Mouse (Mus musculus) kidney, adult 9 months (tissue): ENCODE measurements at regions not wholly inside any gene's neighbourhood (a gene's known extent, or its start where the extent isn't known, plus 50 kb on each side); places are given as distances from the start of the nearest gene placed in this dataset.

Experiments
- DNase-seq: peaks from one replicate; pipeline ENCODE4 v3.0.0; 2022

DNA sequence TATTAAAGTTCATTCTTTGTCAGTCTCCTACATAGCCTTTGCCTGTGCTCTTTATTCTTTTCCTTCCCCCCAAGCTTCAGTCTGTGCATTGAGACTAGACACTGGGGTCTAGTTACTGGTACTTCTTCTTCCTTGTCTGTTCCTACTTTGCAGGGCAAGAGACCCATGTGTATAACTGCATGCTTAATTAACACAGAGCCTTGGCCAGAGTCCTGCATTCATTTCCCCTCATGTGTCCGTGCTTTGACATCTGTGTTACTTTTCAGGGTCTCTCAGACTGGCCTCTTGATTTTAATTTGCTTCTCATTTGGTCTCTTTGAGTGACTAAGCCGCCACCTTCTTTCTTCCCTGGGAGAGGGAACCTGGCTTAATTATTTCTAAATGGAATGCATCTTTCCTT is 208.4 kb upstream of the Ldb2 start:
- DNase-seq = no peak

- DNase-seq = no peak
These were observed 201.5 kb upstream of the Ldb2 start for GRCm38 (mm10) chr5:45000996-45001395.

- DNase-seq = no peak
These were observed 199.6 kb upstream of the Ldb2 start for GRCm38 (mm10) chr5:44999032-44999431.

DNA sequence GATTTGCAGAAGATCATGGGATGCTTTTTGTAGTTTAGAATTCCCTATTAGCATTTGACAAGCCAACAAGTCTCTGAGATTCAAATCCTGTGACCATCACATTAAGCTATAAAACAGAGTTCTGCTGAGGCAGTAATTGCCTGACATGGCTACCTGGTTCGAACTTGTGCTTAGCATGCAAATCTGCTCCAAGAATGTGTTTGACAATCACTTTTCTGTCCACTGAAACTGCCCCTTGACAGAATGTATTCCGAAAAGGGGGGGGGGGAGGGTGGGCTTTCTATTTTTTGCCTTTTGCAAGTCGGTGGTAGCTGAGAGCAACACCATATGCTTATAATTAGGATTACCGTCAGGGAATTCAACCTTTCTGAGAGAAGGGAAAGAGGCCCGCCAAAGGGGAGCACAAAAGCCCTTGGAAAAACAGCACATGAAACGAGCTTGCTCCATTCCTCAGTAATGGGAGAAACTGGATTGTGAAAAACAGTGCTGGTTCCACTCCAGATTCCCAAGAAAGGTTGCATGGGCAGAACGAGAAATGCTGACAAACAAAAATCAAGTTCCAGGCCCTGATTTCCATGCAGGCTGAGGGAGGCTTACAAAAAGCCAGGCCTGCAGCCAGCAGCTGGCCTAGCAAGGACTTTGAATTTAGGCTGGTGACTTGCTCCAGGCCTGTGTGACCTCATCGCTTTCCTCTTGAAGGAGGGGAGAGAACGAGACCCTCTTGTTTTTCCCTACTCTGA is 176.1 kb upstream of the Ldb2 start:
- DNase-seq = no peak

DNA sequence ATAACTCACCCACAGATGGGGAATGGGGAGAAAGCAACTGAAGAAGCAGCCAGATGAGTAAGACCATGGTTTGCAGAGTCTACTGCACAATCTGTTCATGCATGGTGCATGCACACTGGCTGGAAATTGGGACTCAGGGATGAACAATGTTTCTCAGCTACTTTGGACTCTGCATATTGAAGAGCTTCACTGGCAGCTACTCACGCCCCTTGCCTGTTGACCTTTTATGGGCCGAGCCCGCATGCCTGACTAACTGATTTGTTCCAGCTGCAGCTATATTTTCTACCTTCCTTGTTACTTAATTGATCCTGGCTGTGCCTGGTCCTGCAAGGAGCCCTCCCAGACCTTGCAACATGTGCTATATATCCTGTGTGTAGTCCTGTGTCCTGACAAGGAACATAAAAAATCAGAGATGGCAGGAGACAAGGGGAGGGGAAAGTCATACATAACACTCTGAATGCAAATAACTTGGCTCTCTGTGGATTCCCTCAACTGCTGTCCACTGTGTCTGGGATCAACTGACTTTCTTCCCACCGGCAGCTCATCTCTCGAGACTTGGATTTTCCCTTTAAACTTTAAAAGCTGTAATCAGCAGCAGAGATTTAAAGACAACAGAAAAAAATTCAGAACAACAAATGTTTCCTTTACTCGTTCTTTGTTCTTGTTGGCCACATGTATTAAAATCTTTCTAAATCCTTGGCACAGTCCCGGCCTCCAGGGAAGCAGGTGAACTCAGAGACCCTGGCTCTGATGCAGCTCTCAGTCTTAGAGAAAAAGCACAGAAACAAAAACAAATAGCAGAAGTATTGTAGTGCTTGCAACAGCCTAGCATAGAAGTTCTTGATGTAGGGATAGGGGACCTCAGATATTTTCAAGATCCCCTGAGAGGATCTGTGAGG is 143.8 kb upstream of the Ldb2 start:
- peak; percentile 5 for DNase-seq

- no peak for DNase-seq
These were observed 143.1 kb upstream of the Ldb2 start for GRCm38 (mm10) chr5:44942575-44942974.

DNA sequence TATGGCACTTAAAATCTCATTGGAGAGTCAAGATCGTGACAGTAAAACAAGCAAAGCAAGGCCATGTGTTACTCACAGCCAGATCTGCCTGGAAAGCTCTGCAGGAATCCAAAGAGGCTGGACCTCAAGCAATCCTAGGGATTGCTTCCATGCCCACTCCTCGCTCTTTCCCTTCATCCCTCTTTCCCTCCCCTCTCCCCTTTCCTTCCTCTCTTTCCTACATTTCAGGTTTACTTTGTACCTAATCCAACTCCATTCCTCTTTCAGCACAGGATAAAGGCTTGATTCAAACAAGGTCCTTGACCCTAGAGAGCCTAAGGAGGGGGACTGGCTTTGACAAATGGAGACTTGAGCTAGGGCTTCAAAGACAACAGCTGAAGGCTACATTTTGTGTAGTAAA is 126.0 kb upstream of the Ldb2 start:
- DNase-seq = no peak

GRCm38 (mm10) chr5:44922129-44922775 is 122.8 kb upstream of the Ldb2 start:
- no peak for DNase-seq

DNA sequence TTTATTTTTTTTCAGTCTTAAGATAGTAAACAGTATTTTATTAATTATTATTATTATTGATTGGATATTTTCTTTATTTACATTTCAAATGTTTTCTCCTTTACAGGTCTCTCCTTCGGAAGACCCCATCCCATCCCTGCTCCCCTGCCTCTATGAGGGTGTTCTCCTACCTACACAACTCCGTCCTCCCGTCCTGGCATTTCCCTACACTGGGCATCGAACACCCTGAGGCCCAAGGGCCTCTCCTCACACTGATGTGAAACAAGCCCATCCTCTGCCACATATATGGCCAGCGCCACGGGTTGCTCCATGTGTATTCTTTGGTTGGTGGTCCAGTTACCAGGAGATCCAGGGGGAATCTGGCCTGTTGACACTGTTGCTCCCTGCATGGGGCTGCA is 118.3 kb upstream of the Ldb2 start:
- no peak for DNase-seq

- DNase-seq = no peak
These were observed 117.8 kb upstream of the Ldb2 start for GRCm38 (mm10) chr5:44917173-44917815.

- DNase-seq = no peak
These were observed 103.1 kb upstream of the Ldb2 start for GRCm38 (mm10) chr5:44902541-44902940.

- no peak for DNase-seq
These were observed 87.1 kb upstream of the Ldb2 start for GRCm38 (mm10) chr5:44886566-44887070.

DNA sequence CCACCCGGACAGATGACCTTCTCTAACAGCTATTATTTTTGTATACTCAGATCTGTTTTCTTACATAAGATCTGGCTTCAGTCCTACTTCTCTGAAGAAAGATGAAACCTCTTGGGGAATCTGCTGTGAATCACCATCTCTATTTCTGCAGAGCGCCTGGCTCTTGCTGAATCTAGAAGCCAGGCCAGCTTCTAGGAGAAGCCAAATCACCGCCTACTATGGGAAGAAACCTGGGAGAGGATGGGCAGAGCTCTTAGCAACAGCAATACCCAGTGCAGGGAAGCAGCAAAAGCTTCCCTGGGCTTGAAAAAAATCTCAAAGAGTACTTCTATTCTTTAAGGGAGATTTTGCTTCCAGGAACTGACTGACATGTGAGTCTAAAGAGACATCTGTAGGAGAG is 77.5 kb upstream of the Ldb2 start:
- peak; percentile 3 for DNase-seq

DNA sequence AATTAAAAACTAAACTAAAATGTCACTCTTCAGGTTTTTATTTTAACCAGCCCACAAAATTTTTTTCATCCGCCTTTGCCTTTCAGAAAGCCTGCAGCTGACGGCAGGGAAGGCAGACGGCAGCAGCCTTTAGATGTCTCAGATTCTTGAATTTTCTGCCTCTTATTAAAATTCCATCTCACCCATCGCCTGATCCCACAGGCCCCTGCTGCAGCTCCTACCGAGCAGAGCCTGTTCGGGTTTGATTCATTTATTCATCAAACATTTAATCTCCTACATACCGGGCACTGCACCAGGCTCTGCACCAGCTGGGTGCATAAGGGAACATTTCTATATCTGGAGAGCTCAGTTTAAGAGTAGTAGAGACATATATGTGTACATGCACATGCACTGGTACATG is 72.8 kb upstream of the Ldb2 start:
- DNase-seq = no peak

DNA sequence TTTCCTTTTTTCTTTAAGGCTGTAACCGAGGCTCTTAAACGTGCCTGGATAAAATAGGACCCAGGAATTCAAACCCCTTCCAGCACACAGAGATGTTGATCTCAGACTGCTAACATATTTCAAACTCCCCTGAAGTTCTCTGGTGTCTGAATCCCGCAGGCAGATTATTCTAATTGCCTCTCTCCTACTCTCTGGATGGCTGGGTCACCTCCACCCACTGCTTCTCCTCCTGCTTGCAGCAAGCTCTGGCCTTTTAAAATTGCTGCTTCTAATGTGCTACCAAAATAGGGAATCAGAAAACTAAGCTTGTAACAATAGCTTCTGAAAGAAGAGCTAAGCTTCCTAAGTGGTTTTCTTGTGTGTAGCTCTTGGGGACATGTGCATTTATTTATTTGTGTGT is 64.4 kb upstream of the Ldb2 start:
- no peak for DNase-seq

GRCm38 (mm10) chr5:44863349-44863748 is 63.9 kb upstream of the Ldb2 start:
- no peak for DNase-seq

GRCm38 (mm10) chr5:44854189-44854588 is 54.7 kb upstream of the Ldb2 start:
- DNase-seq = no peak
